Mouse (Mus musculus): Measurements from ENCODE around the gene Mfrp.

Gene Mfrp

DNA sequence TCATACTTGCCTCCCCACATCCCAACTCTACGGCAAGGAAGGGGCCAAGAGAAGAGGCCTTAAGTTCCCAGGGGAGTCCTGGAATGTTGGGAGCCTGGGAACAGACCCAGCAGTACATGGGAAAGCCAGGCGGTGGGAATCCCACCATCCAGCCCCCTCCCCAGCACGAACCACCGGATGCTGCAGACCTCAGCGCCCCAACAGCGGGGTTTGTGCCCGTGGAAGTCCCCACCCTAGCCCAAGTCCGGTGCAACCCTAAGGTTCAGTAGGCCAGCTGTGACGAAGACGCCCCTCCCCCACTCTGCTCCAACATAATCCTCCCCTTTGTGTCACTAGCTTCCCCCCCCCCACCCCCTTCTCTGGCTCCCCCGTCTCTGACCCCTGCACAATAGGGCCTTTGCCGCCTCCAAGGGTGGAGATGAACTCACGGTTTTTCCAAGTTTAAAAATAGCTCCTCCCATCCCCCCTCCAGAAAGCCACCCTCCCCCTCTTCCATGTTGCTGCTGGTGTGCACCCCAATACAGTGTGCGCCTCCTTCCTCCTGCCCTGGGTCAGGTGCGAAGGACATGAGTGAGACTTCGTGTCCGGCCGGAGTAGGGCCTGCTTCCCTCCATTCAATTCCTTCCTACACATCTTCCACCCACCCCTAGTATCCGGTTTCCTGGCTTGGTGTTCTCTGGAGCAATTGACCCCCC is 29.2 kb downstream of the Mfrp start:
- DNase-seq (ENCODE audit: low spot score) = no peak

DNA sequence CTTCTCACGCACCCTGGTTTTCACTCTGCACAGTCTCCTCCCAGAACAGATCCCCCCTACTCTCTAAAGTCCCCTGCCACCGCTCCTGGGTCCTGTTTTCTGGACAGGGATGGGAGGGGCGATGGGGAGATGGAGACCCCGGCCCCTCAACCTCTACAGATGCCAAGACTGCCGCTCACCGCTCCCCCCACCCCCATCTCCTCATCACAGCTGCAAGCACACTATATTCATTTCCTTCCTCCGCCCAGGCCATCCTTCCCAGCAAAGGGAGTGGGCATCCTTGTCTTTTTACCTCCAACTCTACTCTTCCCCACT is 29.7 kb downstream of the Mfrp start:
- no peak for DNase-seq (ENCODE audit: low spot score)

DNA sequence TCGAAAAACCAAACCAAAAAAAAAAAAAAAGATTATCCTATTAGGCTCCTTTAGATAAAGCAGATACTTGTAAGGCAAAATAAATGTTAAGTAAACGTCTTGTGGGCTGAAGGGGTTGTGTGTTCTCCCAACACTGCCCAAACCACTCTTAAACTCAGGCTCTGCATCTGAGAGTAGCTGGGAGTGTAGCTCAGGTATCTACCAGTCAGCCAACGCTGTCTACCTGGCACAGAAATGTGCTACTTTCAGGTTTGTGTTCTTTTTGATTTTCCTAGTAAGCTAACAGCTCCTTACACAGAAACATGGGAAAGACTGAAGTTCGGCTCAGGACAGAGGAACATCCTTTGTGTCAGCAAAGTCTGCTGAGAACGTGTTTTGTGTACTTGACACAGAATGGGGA is 30.7 kb downstream of the Mfrp start:
- DNase-seq (ENCODE audit: low spot score) = no peak

DNA sequence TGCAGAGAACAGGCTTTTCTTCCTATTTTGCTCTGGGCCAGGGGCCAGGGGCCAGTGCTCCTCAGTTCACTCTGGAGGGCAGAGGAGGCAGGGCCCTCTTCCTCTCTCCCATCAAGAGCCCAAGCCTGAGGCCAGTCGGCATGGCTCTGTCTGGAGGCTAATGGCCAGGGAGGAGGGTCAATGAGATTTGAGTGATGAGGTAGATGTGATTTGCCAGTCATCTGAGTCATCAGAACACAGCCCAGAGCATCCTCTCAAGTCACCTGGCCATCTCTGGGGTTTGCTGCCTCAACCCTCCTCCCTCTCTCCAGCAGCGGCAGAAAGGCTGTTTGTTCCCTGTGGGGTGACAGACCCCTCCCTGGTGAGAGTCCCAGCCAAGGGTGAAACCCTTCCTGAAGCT is 31.8 kb downstream of the Mfrp start:
- DNase-seq (ENCODE audit: low spot score) = no peak

DNA sequence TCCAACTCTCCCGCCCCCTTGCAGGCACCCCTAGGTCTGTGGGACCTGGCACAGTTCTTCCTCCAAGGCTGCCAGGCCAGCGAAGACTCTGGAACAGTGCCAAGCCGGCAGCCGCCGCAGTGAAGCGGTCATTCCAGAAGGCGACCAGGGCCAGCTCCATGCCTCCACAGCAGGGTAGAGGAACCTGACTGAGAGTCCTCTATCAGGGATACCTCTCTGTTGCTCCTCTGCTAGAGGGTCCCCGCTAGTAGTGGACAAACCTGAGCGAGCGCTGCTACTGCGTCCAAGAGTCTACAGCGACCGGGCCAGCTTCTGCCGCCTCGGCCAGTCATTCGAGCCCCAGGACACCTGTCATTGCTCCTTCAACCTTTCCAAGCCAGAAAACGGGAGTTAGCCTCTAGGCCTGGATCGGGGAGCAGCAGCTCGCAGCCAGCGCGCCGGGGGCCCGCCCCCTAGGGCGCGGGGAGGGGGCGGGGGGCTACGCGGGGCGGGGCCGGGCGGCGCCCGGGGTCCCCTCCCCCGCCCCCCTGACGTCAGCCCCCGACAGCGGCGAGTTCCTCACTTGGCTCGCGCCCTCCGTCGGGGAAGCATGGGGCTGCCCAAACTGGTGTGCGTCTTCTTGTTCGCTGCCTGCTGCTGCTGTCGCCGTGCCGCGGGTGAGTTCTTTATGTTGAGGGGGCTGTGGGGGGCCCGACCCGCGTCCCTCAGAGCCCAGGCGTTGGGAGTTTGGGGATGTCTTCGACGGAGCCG is 32.7 kb downstream of the Mfrp start, which contains the start of gene Mcam:
Gene Mcam (plus strand): TSS at position 369 of the 750 bp plus-strand sequence.
- peak; percentile 50 for DNase-seq (ENCODE audit: low spot score)

DNA sequence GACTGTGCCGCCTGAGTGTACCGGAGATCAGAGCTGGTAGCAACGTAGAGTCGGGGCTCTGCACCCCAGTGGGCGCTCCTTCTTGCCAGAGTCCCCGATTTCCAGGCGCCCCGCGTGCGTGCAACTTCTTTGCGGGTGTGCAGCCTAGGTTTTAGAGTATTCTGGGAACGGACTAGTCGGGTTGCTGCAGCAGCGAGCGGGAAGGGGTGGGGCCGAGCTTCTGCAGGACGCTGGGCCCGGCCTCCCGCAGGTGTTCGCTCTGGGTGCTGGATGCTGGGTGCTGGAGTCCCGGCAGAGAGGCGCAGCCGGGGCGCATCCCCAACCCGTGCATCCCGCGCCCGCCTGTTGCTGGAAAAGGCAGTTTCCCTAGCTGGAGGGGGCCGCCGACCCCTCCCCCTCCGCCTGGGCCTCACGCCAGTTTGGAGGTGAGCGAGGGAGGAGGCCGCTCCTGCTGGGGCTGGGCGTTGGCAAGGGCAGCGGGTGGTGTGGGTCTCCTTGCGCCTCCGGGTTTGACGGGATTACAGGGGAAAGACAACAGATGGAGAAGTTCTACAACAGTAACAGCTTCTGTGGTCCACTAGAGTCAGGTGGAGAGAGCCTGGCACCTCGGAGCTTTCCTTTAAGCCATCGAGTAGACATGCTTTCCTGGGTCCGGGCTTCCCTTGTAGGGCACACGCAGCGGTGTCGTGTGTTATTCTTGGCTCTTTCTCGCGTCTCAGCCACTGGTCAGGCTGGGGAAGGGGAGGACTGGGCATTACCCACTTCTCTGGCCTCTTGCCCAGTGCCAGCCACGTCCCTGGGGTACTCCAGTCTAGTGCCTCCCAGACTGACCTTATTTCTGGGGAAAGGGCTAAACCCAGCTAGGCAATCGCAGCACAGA is 33.6 kb downstream of the Mfrp start:
- DNase-seq (ENCODE audit: low spot score) = no peak

DNA sequence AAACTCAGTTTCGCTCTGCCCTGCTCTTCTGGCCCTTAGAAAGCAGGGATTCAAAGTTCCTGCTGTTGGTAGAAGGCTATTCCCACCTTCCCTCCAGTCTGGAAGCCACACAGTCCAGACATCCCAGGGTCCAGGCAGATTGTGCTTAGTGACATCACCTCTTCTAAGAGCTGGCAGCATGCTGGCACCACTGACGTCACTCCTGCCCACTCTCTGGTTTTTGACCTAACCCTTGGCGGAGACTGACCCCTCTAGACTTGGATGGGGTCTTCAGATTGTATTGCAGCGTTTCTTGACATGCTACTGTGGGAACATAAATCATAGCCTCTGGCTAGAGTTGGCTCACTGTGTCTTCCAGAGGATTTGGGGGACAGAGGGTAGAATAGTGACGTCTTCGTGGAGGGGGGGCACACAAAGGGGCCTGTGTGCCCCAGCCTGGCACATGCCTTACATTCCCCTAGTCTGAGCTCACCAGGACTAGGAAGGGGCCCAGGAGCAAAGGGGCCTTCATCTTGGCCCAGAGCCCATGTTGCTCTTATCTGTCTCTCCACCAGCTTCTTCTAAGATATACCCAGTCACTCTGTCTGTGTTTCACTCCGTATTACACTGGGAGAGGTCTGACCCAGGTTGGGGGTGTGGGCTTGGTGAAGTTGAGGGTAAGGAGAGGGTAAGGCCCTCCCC is 34.3 kb downstream of the Mfrp start:
- DNase-seq (ENCODE audit: low spot score) = no peak

DNA sequence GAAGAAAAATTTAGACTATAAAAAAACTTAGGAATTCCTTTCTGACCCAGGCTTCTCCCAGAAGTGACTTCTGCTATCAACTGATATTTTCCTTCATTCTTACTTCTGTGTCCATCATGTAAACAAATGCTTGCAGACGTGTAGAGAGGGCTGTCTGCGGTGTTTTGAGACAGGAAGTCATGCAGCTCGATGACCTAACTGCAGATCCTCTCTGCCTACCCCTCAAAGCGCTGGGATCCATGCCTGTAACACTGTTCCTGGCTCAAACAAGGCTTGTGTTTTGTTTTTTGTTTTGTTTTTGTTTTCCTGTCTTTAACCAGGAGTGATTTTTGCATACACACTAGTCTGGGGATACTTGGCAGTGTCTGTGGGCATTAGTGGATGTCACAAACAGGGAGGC is 36.3 kb downstream of the Mfrp start:
- no peak for DNase-seq (ENCODE audit: low spot score)

DNA sequence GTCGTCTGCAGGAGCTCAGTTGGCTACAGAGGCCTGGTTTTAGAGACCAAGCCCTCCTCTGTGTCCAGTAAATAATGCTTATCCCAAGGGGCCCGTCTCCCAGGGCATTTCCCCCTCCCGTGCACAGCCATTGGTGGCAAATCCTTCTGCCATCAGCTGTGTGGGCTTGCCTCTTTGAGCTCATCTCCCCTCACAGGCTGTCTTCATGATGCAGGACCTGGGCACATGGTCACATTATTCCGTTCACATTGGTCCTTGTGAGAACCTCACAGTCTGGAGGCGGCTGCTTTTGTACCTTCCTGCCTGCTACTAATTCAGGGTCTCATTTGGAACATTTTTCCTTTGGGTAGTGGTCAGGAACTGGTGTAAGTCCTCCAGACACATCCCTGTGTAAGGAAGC is 40.4 kb downstream of the Mfrp start:
- DNase-seq (ENCODE audit: low spot score) = no peak

DNA sequence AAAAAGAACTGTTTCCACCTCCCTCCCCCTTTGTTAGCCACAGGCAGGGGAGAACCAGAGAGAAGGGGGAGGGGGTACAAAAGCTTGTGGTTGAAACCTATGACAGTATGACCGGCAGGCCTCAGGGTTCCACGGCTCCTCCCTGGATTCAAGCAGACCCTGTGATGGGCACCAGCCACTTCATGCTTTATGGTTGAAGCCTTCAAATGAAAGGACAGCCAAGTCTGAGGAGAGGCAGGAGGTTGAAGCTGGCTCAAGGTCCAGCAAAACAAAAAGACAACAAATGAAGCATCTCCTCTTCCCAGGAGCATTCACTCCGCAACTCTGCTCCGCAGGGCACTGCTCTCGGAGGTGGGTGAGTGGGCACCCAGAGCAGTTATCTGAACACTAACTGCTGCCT is 41.9 kb downstream of the Mfrp start:
- DNase-seq (ENCODE audit: low spot score) = no peak

DNA sequence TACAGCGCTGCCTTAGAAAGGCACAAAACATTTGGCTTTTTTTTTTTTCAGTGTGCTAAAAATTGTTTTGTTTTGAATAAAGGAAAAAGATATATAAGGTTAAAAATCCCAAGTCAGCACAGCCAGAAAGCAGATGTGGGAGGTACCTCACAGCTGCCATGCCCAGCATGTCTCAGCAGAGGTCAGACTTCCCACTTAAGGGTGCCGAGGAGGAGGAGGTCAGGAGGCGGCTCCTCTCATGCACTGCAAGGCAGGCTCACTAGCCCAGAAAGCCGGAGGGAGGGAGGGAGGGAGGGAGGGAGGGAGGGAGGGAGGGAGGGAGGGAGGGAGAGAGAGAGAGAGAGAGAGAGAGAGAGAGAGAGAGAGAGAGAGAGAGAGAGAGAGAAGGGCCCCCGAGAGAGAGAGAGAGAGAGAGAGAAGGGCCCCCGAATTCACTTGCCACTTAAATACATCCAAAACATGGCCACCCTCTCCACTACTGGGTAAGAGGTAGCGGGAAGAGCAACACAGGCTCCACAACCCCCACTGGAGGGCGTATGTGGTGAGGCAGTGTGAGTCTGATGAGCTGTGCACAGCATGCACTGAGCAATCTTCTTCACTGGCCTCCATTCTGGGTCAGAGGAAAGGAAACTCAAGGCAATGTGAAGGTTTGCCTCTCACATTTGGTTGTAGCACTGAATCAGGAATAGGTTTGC is 42.6 kb downstream of the Mfrp start:
- DNase-seq (ENCODE audit: low spot score) = no peak

DNA sequence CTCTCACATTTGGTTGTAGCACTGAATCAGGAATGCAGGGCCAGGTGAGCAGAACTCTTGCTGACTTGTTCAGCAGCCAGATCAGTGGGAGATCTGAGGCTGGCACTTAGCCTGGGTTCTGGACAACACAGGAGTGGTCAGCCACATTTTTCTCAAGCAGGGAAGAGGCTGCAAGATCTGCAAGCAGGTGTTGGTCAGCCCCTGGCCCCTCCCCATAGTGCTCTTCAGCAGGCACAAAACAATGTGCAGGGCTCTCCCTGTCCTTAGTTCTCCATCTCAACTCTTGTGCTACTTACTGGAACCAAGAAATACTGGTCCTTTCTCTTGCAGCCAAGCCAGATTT is 43.2 kb downstream of the Mfrp start:
- DNase-seq (ENCODE audit: low spot score) = no peak

DNA sequence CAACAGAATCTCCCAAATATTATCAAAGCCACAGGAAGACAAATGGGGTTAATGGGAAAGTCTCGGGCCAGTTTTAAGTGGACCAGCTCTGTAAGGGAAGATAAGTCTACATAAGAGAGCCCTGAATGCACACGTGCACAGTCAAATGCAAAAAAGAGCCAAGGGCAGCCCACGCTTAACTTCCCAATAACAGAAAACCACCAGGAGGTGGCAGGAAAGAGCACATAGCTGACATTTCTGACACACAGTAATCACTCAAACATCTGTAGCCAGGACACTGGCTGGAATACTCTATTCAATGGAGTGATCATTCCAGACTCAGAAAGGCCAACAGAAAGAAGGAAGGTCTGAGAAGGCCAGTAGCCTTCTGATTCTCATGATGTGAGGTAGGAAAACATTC is 45.8 kb downstream of the Mfrp start:
- no peak for DNase-seq (ENCODE audit: low spot score)

All from yolk sac, embryonic 10.5 days (tissue).